Comparison of ENCODE assay signal across 7 mouse cellular contexts in genomic region chr11:94498093-94498996, GRCm38 (mm10). TPM values are rescaled to one million over a fixed set of nuclear protein-coding genes. Genes with fewer than 3 reads are reported as not detected.
DNase-seq lines count a peak whose midpoint lies in the region; ATAC-seq lines count a peak whose summit lies in the region.

No protein-coding gene starts in this region.

- DNase-seq in adrenal gland, adult (ENCODE audit: inconsistent age in 2 of 2, low spot score in 1 of 2): peak; percentile 88 to 92
- peak; percentile 84 for DNase-seq in cerebellum, adult 9-11 months
- peak; percentile 59 for DNase-seq in ovary, postnatal 14 days (ENCODE audit: low spot score)

- no peak for ATAC-seq in heart, embryonic 11.5 days (replicated peaks; ENCODE audit: insufficient number of reproducible peaks, low FRiP score, low TSS enrichment)
- peak; percentile 33 for ATAC-seq in kidney, embryonic 15.5 days (replicated peaks; ENCODE audit: low FRiP score)
- peak; percentile 14; the same call in 1 of the 2 replicates for ATAC-seq in limb, embryonic 13.5 days (ENCODE audit: low FRiP score, low read depth)
- ATAC-seq in activated CD4-positive, CD25-positive, alpha-beta regulatory T cell, adult 4 months: no peak

- H3K9ac ChIP-seq in heart, embryonic 11.5 days (ENCODE audit: low read depth, low read length): peak overlapping the region; percentile 76
- H3K9ac ChIP-seq in kidney, embryonic 15.5 days: peak overlapping the region; percentile 52
- peak overlapping the region; percentile 40; the same call in 1 of the 2 replicates for H3K9ac ChIP-seq in limb, embryonic 13.5 days

- H3K4me2 ChIP-seq in heart, embryonic 11.5 days: peak overlapping the region; percentile 77
- peak overlapping the region; percentile 74 for H3K4me2 ChIP-seq in kidney, embryonic 15.5 days
- H3K4me2 ChIP-seq in limb, embryonic 13.5 days (replicated peaks): peak overlapping the region; percentile 80

- H3K36me3 ChIP-seq in heart, embryonic 11.5 days (ENCODE audit: control insufficient read depth, insufficient read depth, low read length): no peaks in the 10 kb centered on the region
- H3K36me3 ChIP-seq in kidney, embryonic 15.5 days: peaks cover 11% of the 10 kb centered on the region
- no peaks in the 10 kb centered on the region for H3K36me3 ChIP-seq in limb, embryonic 13.5 days

- peaks cover 22% of the 10 kb centered on the region for H3K27me3 ChIP-seq in heart, embryonic 11.5 days (ENCODE audit: control insufficient read depth, insufficient read depth, low read length)
- H3K27me3 ChIP-seq in kidney, embryonic 15.5 days: peaks cover 4% of the 10 kb centered on the region; the same call in 1 of the 2 replicates
- H3K27me3 ChIP-seq in limb, embryonic 13.5 days: no peaks in the 10 kb centered on the region

- WGBS in heart, embryonic 11.5 days (ENCODE audit: insufficient replicate concordance): 19% methylated on average over 19 of the region's 19 CpGs
- WGBS in kidney, embryonic 15.5 days: 16% methylated on average over 19 of the region's 19 CpGs
- WGBS in limb, embryonic 13.5 days: 8% methylated on average over 19 of the region's 19 CpGs

- H3K27ac ChIP-seq in heart, embryonic 11.5 days (ENCODE audit: low read depth, low read length): peak overlapping the region; percentile 82
- H3K27ac ChIP-seq in kidney, embryonic 15.5 days: peak overlapping the region; percentile 94
- H3K27ac ChIP-seq in limb, embryonic 13.5 days: peak overlapping the region; percentile 79

- peak overlapping the region; percentile 55 for H3K4me3 ChIP-seq in heart, embryonic 11.5 days (ENCODE audit: low read depth, low read length)
- H3K4me3 ChIP-seq in kidney, embryonic 15.5 days (replicated peaks): peak overlapping the region; percentile 51
- H3K4me3 ChIP-seq in limb, embryonic 13.5 days: peak overlapping the region; percentile 44

- no peaks in the 10 kb centered on the region for H3K9me3 ChIP-seq in heart, embryonic 11.5 days (replicated peaks; ENCODE audit: control insufficient read depth, low read length)
- no peaks in the 10 kb centered on the region for H3K9me3 ChIP-seq in kidney, embryonic 15.5 days (replicated peaks)
- no peaks in the 10 kb centered on the region for H3K9me3 ChIP-seq in limb, embryonic 13.5 days

- H3K4me1 ChIP-seq in heart, embryonic 11.5 days (ENCODE audit: control insufficient read depth, insufficient read depth, low read length): peaks cover 21% of the 10 kb centered on the region
- H3K4me1 ChIP-seq in kidney, embryonic 15.5 days: peaks cover 60% of the 10 kb centered on the region
- H3K4me1 ChIP-seq in limb, embryonic 13.5 days: peaks cover 46% of the 10 kb centered on the region

RNA-seq across cellular contexts. Expression of gene Epn3, which starts 1.4 kb away (rescaled TPM):
- polyA plus RNA-seq in heart, embryonic 11.5 days (2014; fragmentation: Nextera tagmentation; extraction: Ambion mirVana): 8.2 and 9.1 TPM in 2 replicates
- 16.5 and 18.4 TPM in 2 replicates for polyA plus RNA-seq in kidney, embryonic 15.5 days (2015; fragmentation: Nextera tagmentation; extraction: Ambion mirVana)
- 3.1 TPM in 2 replicates for polyA plus RNA-seq in limb, embryonic 13.5 days (2015; fragmentation: Nextera tagmentation; extraction: Ambion mirVana)
- polyA plus RNA-seq in activated CD4-positive, CD25-positive, alpha-beta regulatory T cell, adult 4 months (2017; shearing (Covaris generic)): not detected

RNA-seq across cellular contexts. Expression of gene Spata20, which starts 12.4 kb away (rescaled TPM):
- 0.15 TPM in 1 of 2 replicates, not detected in the other for polyA plus RNA-seq in heart, embryonic 11.5 days (2014; fragmentation: Nextera tagmentation; extraction: Ambion mirVana)
- polyA plus RNA-seq in kidney, embryonic 15.5 days (2015; fragmentation: Nextera tagmentation; extraction: Ambion mirVana): 0.05 and 0.19 TPM in 2 replicates
- 0.20 TPM in 2 replicates for polyA plus RNA-seq in limb, embryonic 13.5 days (2015; fragmentation: Nextera tagmentation; extraction: Ambion mirVana)
- not detected for polyA plus RNA-seq in activated CD4-positive, CD25-positive, alpha-beta regulatory T cell, adult 4 months (2017; shearing (Covaris generic))

RNA-seq across cellular contexts. Expression of gene Mycbpap, which starts 23.2 kb away (rescaled TPM):
- polyA plus RNA-seq in heart, embryonic 11.5 days (2014; fragmentation: Nextera tagmentation; extraction: Ambion mirVana): 9.1 and 9.9 TPM in 2 replicates
- 3.6 and 4.4 TPM in 2 replicates for polyA plus RNA-seq in kidney, embryonic 15.5 days (2015; fragmentation: Nextera tagmentation; extraction: Ambion mirVana)
- 3.8 and 4.4 TPM in 2 replicates for polyA plus RNA-seq in limb, embryonic 13.5 days (2015; fragmentation: Nextera tagmentation; extraction: Ambion mirVana)
- polyA plus RNA-seq in activated CD4-positive, CD25-positive, alpha-beta regulatory T cell, adult 4 months (2017; shearing (Covaris generic)): not detected

RNA-seq across cellular contexts. Expression of gene Cacna1g, which starts 24.3 kb away (rescaled TPM):
- polyA plus RNA-seq in heart, embryonic 11.5 days (2014; fragmentation: Nextera tagmentation; extraction: Ambion mirVana): 2.7 and 4.3 TPM in 2 replicates
- polyA plus RNA-seq in kidney, embryonic 15.5 days (2015; fragmentation: Nextera tagmentation; extraction: Ambion mirVana): 8.5 and 9.9 TPM in 2 replicates
- 25.9 and 32.7 TPM in 2 replicates for polyA plus RNA-seq in limb, embryonic 13.5 days (2015; fragmentation: Nextera tagmentation; extraction: Ambion mirVana)
- not detected for polyA plus RNA-seq in activated CD4-positive, CD25-positive, alpha-beta regulatory T cell, adult 4 months (2017; shearing (Covaris generic))

RNA-seq across cellular contexts. Expression of gene Rsad1, which starts 50.7 kb away (rescaled TPM):
- polyA plus RNA-seq in heart, embryonic 11.5 days (2014; fragmentation: Nextera tagmentation; extraction: Ambion mirVana): 2.6 and 4.6 TPM in 2 replicates
- 4.0 and 5.6 TPM in 2 replicates for polyA plus RNA-seq in kidney, embryonic 15.5 days (2015; fragmentation: Nextera tagmentation; extraction: Ambion mirVana)
- polyA plus RNA-seq in limb, embryonic 13.5 days (2015; fragmentation: Nextera tagmentation; extraction: Ambion mirVana): 4.8 and 6.4 TPM in 2 replicates
- polyA plus RNA-seq in activated CD4-positive, CD25-positive, alpha-beta regulatory T cell, adult 4 months (2017; shearing (Covaris generic)): 1 to 10 TPM in 1 of 2 experiments, under 1 TPM in 1; 0.90 to 1.4 TPM

Comparison
In these comparisons a context has a peak if more than half of its experiments do, and no peak if none do; other contexts are left out.
1. ATAC-seq: peak in kidney, embryonic 15.5 days (single experiment) and limb, embryonic 13.5 days (single experiment); none in heart, embryonic 11.5 days (single experiment) and activated CD4-positive, CD25-positive, alpha-beta regulatory T cell, adult 4 months (single experiment).
2. Peak in every context shown above with its lines, with median percentiles within 50 percentile points of each other: DNase-seq, H3K27ac ChIP-seq, H3K4me2 ChIP-seq, H3K4me3 ChIP-seq and H3K9ac ChIP-seq.